Mouse (Mus musculus) mature B cell (primary cell): Measurements from ENCODE around the gene Dop1b.
"Not testable (repeated sequence)": the region's sequence is repeated elsewhere in the genome, so short reads cannot be mapped to it uniquely, and the experiment has no call there.

ENCODE experiments used
- in situ Hi-C: fragments of 300-500 bp; cut with MboI; formaldehyde crosslinking; loops from 2 replicates; pipeline ENCODE4 v1.14.3; 2019

Gene Dop1b

DNA sequence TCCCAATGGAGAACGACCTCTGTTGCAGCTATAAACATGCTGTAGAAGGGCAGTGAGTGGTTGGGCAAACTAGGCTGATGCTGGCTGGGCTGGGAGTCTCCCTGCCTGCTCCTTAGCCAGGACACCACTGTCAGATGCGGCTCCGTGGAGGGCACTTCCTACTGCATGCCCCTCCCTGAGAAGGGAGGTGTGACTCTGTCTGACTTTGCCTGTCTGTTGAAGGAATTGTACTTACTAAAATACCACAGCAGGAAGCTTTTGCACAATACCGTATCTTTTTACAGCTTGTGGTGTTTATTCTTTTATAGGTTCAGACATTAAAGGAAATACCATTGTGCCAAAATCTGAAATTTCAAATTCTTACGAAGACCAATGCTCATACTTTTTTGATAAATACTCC lies 40.1 kb downstream of the Dop1b start:
- in situ Hi-C loops, result no loop called here

DNA sequence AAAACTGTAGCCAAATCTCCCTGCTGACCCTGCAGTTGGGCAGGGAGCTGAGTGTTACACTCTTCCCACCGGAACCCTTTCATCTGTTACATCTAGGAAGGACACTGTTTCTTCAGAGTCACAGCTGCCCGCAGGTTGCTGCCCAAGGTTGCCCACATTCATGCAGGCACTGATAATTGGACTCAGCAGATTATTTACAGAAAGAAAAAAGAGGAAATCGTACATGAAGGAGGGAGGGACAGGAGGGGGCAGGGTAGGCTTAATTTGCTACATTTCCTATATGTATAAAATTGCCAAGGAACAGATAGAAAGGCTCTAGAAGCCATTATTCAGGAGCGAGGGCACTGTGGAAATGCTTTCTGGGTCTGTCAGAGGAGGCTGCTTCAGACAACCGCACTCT lies 44.9 kb downstream of the Dop1b start:
- in situ Hi-C loops, result no loop called here

GRCm38 (mm10) chr16:93763378-93763777 lies 51.7 kb downstream of the Dop1b start:
- in situ Hi-C loops, result no loop called here

DNA sequence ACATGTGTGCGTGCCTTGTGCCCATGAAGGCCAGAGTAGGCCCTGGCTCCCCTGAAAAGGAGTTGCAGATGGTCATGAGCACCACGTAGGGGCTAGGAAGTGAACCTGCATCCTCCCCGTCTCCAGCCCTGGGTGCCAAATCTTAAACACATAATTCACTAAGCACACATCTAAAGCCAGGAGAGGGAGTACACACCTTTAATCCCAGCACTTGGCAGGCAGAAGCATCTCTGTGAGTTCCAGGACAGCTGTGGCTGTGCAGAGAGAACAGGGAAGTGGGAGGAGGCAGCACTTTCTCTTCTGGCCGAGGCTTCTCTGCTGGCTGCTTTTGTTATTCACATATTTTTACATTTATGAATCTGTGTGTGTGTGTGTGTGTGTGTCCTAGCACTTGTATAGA lies 52.9 kb downstream of the Dop1b start:
- in situ Hi-C loops, result no loop called here

GRCm38 (mm10) chr16:93766956-93767355 lies 55.3 kb downstream of the Dop1b start:
- in situ Hi-C loops, result no loop called here

DNA sequence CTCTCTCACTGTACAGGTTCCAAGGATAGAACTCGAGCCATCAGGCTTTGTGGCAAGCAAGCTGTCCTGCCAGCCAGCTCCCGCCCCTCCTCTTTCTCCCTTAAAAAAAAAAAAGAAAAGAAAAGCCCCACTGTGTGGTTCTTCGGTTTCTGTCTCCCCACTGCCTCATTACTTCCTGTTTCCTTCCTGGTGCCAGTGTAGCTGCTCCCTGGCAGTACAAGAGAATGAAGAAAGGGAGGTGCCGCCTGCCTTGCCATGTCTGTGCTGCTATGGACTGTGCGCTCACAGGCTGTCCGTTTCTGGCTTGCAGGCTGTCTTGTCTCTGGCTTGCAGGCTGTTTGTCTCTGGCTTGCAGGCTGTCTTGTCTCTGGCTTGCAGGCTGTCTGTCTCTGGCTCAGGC lies 55.8 kb downstream of the Dop1b start:
- in situ Hi-C loops, result no loop called here

- in situ Hi-C loops, result no loop called here
Measured at GRCm38 (mm10) chr16:93769621-93770020, 57.9 kb downstream of the Dop1b start.

DNA sequence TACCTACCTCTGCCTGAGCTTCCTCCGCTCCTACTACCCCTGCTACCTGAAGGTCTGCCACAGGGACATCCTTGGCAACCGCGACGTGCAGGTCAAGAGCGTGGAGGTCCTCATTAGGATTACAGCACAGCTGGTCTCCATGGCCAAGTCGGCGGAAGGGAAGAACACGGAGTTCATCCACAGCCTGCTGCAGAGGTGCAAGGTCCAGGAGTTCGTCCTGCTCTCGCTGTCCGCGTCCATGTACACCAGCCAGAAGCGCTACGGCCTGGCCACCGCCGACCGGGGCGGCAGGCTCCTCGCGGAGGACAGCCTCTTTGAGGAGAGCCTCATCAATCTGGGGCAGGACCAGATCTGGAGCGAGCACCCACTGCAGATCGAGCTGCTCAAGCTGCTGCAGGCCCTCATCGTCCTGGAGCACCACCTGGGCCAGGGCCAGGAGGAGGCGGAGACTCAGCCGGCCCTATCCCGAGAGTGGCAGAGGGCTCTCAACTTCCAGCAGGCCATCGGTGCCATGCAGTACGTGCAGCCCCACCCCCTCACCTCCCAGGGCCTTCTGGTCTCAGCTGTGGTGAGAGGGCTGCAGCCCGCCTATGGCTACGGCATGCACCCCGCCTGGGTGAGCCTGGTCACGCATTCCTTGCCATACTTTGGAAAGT lies 58.7 kb downstream of the Dop1b start:
- in situ Hi-C loops, result no loop called here

DNA sequence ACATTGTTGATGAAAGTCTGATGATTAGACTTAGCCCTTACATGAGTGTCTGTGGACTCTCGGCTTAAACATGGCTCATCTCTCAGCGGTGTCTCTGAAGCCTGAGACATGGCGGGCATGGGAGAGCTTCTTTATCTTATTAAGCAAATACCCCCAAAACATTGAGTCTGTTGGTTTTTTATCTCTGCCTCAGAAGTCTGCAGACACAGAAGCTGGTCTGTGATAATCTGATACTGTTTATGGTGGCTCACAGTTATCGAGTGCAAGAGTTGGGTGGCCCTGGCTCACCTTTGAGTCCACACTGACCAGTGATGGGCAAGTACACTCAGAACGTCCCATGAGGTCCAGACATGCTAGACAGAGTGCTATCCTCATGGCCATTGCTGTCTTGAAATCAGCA lies 63.0 kb downstream of the Dop1b start:
- in situ Hi-C loops, result no loop called here

DNA sequence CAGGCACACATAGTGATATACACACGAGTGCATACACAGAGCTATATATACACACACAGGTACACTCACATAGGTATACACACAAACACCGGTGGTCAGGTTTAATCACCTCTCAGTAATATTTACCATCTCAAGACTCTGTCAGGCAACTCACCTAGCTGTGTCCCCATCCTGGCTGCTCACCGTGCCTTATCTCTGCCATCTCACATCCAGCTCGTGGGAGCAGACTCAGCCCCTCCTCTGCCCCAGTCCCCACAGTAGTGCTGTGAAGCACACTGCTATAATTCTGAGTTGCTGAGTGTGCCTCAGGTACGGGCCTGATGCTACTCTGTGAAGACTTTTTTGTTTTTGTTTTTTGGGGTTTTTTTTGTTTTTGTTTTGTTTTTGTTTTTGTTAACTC lies 64.8 kb downstream of the Dop1b start:
- in situ Hi-C loops, result no loop called here

DNA sequence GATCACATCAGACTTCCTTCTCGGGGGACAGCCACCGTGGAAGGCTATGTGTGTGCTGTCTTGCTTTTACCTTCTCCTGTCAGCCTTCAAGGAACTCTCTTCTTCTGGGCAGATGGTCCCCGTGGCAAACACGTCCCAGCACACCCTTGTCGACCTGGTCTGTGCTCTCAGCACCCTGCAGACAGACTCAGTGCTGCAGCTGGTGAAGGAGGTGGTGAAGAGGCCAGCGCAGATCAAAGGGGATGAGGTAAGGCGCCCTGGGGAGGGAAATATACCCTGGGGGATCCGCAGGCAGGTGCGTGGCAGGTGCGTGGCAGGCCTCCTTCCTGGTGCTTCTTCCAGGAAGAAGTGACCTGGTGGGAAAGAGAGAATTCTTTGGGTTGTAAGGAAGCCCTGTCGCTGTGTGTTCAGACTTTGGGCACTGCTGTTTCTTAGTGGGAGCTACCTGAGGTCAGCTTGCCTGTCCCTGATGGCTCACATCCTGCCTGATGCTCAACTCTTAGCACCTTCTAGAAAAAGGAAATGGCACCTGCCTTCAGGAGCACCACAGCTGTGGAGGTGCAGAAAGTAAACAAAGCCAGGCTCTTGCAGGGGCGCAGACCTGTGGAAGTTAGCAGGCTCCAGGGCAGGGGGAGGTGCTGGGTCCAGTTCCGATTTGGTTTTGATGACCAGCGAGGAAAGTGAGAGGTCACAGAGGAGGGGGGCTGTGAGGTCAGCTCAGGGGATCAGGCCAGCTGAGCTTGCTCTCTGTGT lies 65.7 kb downstream of the Dop1b start:
- in situ Hi-C loops, result no loop called here

- in situ Hi-C loops, result not testable (repeated sequence)
Measured at GRCm38 (mm10) chr16:93778393-93778792, 66.7 kb downstream of the Dop1b start.

DNA sequence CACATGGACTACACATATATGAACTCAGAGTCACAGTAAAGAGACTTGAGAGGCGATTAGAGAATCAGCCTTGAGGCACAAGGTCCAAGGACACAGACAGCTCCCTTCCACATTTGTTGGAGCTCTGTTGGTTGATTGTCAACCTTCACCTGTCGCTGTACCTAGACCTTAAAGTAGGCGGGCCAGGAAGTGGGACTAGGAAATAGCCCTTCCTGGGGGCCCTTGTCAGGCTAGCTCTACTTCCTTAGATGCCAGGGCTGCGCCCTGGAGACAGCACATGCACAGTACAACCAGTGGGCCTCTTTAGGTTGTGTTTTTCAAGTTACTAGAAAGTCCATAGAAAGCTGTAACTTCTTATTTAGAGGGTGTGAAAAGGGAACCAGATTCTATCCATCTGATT lies 67.8 kb downstream of the Dop1b start:
- in situ Hi-C loops, result no loop called here

DNA sequence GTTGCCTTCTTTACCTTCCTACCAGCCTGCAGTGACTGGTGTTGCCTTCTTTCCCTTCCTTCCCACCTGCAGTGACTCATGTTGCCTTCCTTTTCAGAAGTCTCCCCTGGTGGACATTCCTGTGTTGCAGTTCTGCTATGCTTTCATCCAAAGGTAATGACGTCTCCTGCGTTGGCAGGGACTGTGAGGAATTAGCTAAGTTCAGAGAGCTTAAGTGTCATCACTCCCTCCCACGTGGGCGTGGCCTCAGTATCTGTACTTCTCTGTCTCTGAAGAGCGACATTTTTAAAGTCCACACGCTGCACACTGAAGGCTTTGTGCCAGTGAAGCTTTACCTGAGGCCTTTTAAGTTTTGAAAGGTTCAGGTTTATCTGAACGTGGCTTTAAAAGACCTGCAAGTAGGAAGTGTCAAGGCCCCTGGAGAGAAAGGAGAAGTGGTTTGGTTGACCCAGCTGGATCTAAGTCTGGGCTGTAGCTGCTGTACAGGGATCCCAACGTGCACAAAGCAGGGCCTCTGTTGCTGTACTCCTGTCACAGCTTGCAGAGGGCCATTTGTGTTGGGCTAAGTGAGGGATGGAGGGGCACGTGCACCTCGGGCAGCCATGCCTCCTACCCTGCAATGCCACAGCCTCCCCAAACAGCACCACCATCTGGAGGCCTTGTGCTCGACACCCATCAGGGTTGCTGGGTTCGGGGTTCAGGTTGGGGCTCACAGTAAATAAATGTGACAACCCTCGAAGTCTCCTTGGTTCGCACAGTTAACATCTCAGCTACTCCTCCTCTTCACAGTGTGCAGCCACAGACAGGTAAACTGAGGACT lies 69.2 kb downstream of the Dop1b start:
- in situ Hi-C loops, result no loop called here

- in situ Hi-C loops, result no loop called here
Measured at GRCm38 (mm10) chr16:93784175-93784574, 72.5 kb downstream of the Dop1b start.

- in situ Hi-C loops, result no loop called here
Measured at GRCm38 (mm10) chr16:93785805-93786204, 74.1 kb downstream of the Dop1b start.

DNA sequence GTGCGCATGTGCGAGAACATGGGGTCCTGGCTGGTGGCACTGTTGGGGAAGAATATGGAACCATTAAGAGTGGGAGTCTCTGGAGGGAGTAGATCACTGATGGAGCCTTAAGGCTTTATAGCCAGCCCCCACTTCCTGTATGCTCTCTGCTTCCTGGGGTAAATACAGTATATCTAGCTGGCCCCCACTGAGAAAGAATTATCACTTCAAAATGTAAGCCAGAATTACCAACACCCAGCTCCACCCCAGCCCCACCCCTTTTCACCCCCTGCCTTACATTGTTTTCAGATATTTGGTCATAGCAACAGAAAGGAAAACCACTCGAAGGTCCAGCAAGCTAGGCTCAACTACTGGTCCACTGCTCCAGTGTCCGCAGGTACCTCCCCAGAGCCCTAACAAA lies 76.7 kb downstream of the Dop1b start:
- in situ Hi-C loops, result no loop called here

- in situ Hi-C loops, result no loop called here
Measured at GRCm38 (mm10) chr16:93788881-93789280, 77.2 kb downstream of the Dop1b start.

- in situ Hi-C loops, result no loop called here
Measured at GRCm38 (mm10) chr16:93789971-93790755, 78.5 kb downstream of the Dop1b start.

DNA sequence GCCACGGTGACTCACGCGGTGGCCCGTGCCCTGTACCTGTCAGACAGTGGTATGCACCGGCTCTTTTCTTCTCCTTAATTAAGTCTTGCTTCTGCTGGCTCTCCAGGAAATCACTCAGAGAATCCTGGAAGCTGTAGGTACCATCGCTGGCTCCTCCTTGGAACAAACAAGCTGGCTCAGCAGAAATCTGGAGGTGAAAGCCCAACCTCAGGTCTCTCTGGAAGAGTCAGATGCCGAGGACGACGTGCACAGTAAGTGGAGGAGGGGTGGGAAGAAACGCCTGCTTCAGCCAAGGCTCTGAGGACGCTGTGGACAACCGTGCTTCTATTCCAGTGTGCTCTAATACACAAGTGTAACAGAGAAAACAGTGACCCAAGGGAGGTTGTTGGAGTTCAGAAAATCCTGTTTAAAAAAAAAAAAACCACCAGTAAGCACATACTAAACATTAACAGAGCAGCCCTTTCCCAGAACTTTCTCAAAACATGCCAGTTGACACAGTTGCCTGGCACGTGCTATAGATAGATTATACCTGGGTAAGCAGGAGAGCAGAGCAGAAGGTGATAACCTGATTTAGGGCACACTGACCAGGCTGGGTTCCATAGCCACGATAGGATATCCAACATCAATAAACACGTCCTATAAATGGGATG lies 81.4 kb downstream of the Dop1b start:
- in situ Hi-C loops, result no loop called here

- in situ Hi-C loops, result no loop called here
Measured at GRCm38 (mm10) chr16:93794845-93795244, 83.1 kb downstream of the Dop1b start.

GRCm38 (mm10) chr16:93795391-93795790 lies 83.7 kb downstream of the Dop1b start:
- in situ Hi-C loops, result no loop called here
